Mouse (Mus musculus) heart, adult 2 months (tissue): ENCODE measurements at regions not wholly inside any gene's neighbourhood (a gene's known extent, or its start where the extent isn't known, plus 50 kb on each side); places are given as distances from the start of the nearest gene placed in this dataset.

Experiments
- CTCF ChIP-seq: fragments of 200-600 bp; IDR thresholded peaks from 2 replicates; pipeline ENCODE4 v1.8.1; 2022; ENCODE audit warnings: antibody characterized with exemption, mild to moderate bottlenecking, moderate library complexity
- POLR2A ChIP-seq: fragments of 200-500 bp; IDR thresholded peaks from 2 replicates; pipeline ENCODE4 v1.6.1; 2011; ENCODE audit warnings: mild to moderate bottlenecking, low read depth, low read length, control low read depth; ENCODE audit not compliant: insufficient read depth

DNA sequence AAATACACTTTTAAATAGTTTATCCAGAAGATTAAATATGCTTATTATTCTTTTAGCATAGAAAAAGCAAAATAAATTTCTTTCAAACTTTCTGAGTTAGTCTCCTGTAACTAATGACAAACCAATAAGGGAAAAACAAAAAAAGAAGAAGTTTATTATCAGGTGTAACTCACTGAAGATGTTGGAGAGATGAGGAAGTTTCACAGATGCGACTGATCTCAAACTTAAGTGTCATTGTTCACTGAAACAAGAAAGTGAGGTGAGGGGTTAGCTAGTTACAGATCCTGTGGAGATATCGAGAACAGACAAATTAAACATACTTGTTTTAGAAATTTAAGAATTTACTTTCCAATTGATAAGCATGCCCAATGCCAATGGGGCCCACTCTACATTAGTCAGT lies 199.2 kb downstream of the Wdr20rt start:
- TF ChIP-seq POLR2A (no peak), CTCF (no peak)
